Mouse (Mus musculus) left cerebral cortex, postnatal 25 days (tissue): ENCODE data around the gene Oaz2. TPM values are rescaled to one million over a fixed set of nuclear protein-coding genes. Genes with fewer than 3 reads are reported as not detected.

Source experiments
- DNase-seq, 2 experiments: peaks; one replicate each; pipeline ENCODE4 v3.0.0; 2022; ENCODE audit warnings: low spot score in 2 of 2, mixed read lengths in 1 of 2
- intact Hi-C: fragments of 180-260 bp; cut with DNase I; formaldehyde crosslinking; loops from one replicate; pipeline ENCODE4 v1.15.1; 2025
- total RNA-seq, 2 experiments: library from RNA; stranded (reverse); gene quantifications; 2 replicates each; pipeline ENCODE4 v1.2.3; 2021

Gene Oaz2
- total RNA-seq, result 100 to 1,000 TPM; 231 to 250 TPM

DNA sequence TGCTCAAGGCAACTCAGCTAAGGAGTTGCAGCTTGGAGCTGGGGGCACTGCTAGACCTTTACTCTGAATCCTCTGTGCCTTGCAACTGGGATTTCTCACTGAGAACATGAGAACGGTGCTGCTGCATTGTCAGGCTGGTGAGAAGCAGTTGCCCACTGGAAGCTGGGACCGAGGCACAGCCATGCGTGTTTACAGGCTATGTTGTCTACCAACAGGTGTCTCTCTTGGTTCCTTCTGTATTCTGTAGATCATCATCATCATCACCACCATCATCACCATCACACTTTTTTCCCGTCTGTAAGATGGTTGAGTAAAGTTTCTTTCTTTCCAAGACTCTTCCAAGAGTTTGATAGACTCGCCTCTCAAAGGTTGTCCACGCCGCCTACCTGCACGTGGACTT is at the start of gene Oaz2:
Gene Oaz2, plus strand, starts transcription at position 301 of the 400 bp plus-strand sequence.
- DNase-seq, result no peak
- intact Hi-C loops, result no loop called here

DNA sequence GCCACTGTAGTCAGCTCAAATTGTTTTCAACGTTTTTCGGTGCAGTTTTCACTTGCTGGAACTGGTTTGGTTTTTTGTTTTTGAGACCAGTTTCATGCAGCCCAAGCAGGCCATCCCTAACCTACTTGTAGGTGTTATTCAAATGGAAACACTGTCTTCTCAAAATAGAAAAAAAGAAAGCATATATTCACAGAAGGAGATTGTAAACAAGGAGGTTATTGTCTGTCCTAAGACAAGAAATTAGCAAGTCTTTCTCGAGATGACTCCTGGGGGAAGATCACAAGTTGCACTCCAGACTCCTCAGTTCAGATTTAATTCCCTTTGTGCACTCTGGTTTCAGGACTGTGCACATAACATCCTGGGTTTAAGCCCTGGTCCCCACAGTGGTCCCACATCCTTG is 48.5 kb upstream of the Oaz2 start:
- DNase-seq, result no peak
- intact Hi-C loops, result no loop called here

DNA sequence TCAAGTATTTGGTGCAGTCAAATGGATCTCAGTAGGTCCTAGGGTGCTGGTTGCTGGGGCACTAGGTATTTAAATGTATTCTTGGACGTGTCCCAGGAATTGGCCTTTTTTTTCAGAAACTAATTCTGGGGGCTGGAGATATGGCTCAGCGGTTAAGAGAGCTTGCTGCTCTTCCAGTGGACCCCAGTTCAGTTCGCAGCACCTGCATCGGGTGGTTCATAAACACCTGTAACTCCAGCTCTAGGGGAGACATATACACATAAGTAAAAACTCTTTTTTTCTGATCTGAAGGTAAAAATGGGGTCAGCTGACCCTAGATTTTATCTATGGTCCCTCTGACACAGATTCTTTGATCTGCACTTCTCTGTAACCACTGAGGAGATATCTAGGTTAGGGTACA is 46.6 kb upstream of the Oaz2 start:
- intact Hi-C loops, result no loop called here
- DNase-seq, result no peak

DNA sequence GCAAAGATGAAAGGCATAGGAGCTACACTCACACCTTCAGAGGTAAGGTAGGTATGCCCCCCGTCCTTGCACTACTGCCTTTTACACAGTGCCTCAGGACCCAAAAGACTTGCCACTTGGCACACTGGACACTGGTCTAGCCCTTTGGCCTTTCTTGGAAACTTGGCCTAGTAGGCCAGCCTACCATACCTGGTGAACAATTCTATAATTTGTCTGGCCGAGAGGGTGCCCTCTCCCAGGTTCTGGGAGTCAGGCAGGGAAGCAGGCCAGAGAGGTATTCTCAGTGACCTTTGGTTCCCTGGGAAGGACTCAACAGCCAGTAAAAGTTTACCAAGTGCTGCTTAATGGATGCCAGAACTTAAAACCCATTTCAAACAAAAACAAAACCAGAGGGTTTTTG is 46.1 kb upstream of the Oaz2 start:
- intact Hi-C loops, result no loop called here
- DNase-seq, result no peak

DNA sequence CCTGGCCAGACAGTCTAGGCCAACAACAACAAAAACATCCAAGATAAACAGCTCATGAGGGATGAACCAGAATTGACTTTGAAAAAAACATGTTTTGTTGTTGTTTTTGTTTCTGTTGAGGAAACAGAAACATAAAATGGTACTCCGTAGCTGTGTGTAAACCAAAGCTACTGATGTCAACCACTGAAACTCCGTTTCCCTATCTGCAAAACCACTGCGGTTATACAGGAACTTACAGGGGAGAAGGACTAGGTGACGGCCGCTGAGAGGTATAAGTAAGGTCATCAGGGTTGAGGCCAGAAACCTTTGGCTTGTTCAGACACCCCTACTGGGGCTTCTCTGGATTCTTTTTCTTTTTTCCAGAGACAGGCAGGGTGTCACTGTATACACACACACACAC is 45.0 kb upstream of the Oaz2 start:
- intact Hi-C loops, result no loop called here
- no peak for DNase-seq

DNA sequence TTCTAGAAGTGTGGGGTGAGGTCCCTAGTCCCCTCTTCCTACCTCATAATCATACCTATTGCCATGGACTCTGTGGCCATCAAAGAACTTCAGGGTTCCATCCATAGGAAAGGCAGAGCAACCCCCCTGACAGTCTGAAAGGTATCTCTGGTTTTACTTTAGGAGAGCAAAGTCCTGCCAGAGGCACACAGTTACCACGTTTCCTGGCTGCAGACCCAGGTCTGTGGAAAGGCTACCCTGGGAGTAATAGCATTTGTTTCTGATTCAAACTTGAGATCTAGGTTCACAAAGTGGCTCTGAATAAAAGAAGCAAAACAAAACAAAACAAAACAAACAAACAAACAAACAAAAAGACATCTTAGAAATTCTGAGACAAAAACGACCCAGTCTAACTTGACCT is 43.5 kb upstream of the Oaz2 start:
- no peak for DNase-seq
- intact Hi-C loops, result no loop called here

DNA sequence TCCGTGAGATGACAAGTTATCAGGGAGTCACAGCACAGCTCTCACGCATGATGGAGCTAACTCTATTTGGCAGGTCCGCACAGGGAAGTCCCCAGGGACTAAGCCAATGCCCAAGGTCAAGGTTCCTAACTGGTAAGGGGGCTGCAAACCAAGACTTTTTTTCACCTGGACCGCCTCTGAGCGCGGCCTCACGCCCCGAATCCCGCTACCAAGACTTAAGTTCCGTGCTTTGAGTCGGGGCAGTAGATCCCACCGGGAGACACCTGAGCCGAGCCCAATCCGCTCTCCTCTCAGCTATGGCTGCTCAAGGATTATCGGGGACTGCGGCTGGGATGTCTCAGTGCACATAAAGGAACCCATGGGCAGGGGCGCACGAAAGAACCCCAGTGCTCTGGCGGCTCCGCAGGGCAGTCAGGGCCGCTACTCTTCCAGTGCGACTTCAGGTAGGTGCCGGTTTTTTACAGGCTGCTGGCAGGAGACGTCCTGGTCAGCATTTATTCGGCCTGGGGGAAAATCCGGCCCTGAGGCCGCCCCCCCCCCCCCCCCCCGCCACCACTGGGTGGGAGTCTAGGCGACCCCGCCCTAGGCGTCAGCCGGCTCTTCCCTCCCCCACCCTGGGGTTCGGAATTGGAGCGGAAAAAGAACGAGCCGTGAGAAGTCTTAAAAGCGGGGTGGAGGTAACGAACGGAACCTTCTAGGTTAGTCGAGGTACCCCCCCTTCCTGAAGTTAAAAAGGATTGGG is 38.6 kb upstream of the Oaz2 start, which contains the start of gene Rbpms2:
Gene Rbpms2, plus strand, starts transcription at position 624 of the 742 bp plus-strand sequence.
- intact Hi-C loops, result no loop called here
- no peak for DNase-seq

DNA sequence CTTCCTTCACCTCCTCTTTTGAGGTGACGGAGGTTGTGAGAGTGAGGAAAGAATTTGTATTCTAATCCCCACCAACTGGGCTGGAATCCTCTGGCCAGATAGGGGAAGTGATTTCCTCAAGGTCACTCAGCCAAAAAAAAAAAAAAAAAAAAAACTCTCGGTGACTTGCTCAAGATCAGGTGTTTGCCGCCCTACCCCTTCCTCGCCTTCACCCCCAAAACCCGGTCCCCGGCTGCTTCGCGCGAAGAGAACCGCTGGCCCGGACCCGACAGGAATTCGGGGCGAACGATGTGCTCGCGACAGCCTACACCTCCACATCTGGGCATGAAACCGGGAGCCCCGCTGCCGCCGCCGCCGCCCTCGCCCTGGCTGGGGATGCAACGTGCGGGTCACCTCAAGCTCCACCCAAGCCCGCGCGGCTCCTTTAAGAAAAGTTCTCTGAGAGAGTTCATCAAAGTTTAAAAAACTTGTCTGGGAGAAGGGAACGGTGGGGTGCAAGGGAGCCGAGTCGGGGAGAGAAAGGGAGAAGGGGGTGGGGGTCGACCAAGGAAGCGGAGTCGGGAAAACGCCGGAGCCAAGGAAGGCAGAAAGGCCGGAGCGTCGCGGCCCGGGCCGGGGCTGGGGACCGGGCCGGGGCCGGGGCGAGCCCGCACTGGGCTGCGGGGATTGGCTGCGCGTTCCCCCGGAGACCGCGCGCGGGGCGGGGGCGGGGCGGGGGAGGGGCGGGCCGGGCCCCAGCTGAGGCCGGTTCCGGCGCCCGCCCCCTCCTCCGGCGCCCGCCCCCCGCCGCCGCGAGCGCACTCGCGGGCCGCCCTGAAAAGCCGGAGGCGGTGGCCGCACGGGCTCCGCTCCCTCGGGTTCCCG is 37.8 kb upstream of the Oaz2 start:
- intact Hi-C loops, result no loop called here
- no peak for DNase-seq

DNA sequence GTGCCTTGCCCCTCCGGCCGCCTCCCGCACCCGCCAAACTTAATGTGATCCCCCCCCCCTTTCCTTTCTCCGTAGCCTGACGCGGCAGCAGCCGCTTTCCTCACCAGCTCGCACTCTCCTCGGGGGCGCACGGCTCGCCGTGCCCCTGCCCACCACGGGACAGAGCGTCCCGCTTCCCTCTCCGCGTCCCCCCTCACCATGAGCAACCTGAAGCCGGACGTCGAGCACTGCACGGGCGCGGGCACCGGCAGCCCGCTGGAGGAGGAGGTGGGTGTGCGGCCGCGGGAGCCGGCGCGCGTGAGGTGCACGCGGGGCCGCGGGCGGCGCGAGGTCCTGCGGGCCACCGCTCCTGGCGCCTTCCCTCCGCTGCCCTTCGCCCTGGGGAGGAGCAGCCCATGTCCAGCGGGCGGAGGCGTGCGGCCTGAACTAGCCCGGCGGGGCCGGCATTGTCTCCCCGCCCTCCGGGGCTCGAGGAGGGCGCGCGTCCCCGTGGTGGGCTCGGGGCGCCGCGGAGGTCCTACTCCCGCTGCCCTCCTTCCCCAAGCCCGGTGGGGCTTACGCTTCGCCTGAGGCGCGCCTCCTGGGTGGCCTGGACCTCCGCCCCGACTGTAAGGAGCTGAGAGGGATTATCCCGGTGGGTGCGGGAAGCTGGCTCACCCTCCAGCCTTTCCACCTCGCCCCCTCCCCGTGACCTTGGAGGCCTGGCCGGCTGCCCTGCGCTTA is 37.0 kb upstream of the Oaz2 start:
- DNase-seq, result no peak
- intact Hi-C loops, result no loop called here

DNA sequence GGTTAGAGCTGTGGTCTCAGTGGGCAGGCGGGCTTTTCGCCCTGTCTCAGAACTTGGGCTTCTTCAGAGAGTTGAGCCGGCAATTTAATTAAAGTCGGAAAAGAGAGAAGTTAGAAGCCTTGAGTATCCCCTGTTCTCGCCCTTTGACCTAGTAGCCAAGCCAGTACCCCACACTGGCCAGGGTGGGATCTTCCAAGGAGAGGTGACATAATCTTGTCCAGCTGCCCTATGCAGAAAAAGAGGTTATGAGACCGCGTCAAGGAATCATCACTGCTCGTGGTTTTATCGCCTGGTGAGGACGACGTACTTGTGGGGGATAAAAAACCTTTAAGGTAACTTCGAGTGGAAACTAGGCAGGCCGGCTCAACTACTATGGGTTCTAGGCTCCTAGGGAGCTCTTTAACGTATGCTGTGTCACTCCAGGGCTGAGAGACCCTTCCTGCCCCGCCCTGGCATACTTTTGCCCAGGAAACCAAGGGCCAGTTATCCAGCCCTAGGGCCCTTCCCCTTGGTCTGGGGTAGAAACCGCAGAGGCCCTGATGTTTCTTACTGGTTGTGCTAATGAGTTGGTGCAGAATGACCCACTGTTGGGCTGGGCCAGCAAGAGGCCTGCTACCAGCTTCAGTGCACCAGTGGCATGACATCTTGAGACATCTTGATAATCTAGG is 36.3 kb upstream of the Oaz2 start:
- intact Hi-C loops, result no loop called here
- no peak for DNase-seq

DNA sequence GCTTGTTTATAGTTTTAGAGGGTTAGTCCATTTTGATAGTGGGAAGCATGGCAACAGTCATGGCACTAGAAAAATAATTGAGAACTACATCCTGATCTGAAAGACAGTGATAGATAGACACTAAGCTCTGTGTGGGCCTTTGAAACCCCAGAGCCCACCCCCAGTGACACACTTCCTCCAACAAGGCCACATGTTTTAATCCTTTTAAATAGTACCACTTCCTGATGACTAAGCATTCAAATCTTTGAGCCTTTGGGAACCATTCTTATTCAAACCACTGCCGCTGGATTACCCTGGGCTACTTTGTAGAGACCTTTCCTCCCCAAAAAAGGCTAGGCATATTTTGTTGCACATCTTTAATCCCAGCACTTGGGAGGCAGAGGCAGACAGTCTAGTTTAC is 32.0 kb upstream of the Oaz2 start:
- intact Hi-C loops, result no loop called here
- no peak for DNase-seq

DNA sequence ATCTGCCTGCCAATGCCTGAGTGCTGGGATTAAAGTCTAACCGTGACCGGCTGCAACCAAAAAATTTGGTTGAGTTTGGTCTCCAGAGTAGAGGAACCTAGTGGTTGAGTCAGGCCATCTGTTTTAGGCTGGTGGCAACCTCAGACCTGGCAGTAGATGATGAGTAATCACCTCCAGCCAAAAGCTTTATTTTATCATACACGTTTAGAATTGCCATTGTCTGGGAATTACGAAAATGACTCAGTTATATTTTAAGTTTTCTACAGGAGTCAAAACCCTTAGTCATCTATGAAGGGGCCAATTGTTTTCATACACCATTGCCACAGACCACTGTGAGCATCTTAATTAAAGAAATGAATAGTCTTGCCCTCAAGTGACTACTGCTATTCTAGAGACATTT is 30.9 kb upstream of the Oaz2 start:
- no peak for DNase-seq
- intact Hi-C loops, result no loop called here

DNA sequence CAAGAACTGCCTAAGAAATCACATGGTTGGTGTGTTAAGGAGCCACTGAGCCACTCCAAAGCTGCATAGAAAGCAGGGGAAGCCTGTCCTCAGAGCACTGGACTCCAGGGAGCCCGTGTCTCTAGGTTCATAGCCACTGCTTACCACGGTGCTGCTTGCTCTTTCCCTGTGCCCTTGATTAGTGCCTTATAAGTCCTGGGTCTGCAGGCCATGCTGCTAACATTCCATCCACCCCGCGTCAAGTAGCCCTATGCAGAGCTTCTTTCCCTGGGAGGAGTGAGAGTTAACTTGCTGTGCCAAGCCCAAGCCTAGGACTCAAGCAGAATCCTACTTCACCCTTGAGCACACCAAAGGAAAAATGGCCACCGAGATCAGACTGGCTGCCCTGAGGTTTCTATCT is 28.7 kb upstream of the Oaz2 start:
- intact Hi-C loops, result no loop called here
- DNase-seq, result no peak

DNA sequence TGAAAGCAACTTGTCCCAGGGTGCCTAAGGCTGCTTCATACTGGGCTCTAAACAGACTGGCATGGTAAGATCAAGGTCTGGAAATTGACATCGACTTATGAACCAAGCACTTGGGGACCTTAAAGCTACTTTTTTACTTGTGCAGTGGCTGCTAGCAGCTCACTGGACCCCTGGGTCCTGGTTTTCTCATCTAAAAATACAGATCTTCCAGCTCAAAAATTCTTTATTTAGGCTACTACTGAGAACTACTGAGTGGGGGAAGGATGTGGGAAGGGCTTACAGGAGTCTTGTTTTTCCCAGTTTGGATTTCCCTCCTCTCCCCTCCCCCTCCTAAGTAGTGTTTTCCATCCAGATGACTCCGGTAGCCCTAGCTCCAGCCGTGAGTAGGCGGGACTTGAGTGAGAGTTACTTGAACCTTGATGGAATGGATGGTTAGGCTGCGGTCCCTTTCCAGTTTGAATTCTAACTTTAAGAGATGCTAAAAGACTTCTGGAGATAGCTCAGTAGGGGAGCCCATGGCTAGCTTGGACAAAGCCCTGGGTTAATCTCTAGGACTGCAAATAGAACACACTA is 26.9 kb upstream of the Oaz2 start:
- DNase-seq, result no peak
- intact Hi-C loops, result no loop called here

DNA sequence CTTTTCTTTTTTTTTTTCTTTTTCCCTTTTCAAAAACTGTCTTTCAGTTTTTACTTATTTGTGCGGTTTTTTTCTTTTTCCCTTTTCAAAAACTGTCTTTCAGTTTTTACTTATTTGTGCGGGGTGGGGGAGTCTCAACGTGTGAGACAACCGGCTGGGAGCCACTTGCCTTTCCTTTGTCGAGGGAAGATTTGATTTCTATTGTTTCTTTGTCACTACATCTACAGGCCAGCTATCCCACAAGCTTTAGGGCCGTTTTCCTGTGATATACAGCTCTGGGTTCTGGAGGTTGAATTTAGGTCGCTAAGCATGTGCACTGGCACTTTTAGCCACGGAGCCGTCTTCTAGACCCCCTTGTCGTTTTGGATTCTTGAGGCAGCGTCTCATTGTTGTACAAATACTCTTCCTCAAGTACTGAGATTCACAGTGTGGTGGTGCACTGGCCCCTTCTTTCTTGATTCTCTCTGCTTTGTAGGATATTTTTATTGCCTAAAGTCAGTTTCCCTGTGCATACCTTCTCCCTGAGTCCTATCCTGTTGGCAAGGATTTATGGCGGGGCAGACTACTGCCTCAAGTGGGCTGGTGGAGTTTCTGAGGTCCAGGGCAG is 26.3 kb upstream of the Oaz2 start:
- DNase-seq, result no peak
- intact Hi-C loops, result no loop called here

DNA sequence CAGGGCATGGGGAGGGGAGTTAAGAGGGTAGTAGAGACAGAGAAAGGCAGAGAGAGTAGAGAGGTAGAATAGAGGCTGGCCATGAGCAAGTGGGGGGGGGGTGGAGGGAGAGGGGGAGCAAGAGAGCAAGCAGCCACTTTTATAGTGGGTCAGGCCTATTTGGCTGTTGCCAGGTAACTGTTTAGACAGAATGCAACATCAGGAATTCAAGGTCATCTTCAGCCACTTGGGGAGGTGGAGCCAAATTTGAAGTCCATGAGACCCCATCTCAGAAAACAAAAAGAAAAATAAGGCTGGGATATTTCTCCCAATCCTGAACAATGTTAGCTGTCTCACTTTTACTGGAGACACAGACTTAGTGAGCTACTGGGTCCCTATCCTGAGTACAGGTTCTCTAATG is 25.3 kb upstream of the Oaz2 start:
- intact Hi-C loops, result no loop called here
- DNase-seq, result no peak

DNA sequence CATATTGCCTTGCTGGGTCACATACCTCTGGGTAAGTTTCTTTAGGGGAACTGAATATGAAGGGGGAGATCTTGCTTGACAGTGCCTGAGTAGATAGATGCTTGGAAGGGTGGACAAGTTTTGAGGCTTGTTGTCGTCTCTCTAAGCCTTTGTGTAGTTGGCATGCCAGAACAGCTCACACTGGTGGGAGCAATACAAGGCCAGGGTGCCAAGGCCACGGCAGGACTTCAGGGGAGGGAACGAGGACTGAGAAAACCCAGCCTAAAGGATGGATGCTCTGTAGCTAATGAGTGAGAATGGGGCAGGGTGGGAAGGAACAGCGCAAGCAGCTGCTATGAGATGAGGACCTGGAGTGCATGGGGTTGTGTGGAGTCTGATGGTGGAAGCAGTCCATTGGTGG is 22.8 kb upstream of the Oaz2 start:
- no peak for DNase-seq
- intact Hi-C loops, result no loop called here

DNA sequence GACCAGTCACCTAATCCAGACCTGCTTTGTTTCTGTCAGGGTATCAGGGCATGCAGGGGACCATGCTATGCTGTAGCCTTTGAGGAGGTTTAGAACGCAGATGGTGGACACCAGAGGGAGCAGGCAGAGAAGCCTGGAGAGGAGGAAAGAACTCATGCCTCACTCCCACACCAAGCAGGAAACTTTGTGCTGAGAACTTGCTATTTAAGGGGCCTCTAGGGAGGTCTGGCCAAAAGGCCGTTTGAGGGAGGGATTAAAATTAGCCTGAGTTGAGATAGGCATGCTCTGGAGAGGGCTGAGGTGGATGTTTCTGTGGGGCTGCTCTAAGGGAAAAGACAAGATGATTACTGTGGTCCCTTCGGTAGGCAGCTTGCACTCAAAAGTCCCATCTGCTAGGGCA is 21.8 kb upstream of the Oaz2 start:
- intact Hi-C loops, result no loop called here
- DNase-seq, result no peak

DNA sequence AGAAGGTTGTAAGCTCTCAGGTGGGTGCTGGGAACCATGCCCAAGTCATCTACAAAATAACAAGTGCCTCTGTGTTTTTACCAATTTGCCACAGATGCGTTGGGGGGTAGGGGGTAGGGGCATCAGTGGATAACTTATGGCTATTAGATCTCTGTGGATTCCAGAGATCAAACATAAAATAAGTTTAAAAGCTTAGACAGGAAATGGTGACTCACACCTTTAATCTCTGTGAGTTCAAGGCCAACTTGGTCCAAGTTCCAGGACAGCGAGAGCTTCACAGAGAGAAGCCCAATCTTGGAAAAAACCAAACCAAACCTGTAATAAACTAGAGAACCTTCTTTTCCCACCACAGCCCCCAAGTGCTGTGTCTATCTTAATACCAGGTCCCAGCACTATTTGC is 21.0 kb upstream of the Oaz2 start:
- DNase-seq, result no peak
- intact Hi-C loops, result no loop called here
